Mouse (Mus musculus) Patski (cell line): ENCODE data around the gene Hist2h2ab. TPM values are rescaled to one million over a fixed set of nuclear protein-coding genes. Genes with fewer than 3 reads are reported as not detected.
"Not testable (repeated sequence)": the region's sequence is repeated elsewhere in the genome, so short reads cannot be mapped to it uniquely, and the experiment has no call there.

Source experiments
- ATAC-seq: fragments of 100-300 bp; one replicate; pipeline ENCODE4 v1.8.0; 2021
- CTCF ChIA-PET: fragments of 350-600 bp; sonication (Branson Sonifier 250); formaldehyde crosslinking; loops from one replicate; lab custom pipeline; 2022; ENCODE audit warnings: inconsistent platforms; lab: Charles Lee
- POLR2A ChIA-PET: fragments of 350-600 bp; sonication (Branson Sonifier 250); formaldehyde crosslinking; loops from one replicate; lab custom pipeline; 2022; ENCODE audit warnings: antibody characterized with exemption, inconsistent platforms; lab: Charles Lee
- DNase-seq: peaks from one replicate; pipeline ENCODE4 v3.0.0-alpha.2; 2011; ENCODE audit warnings: low read depth, low spot score
- H3K27me3 ChIP-seq: fragments of 371-371 bp; one replicate; pipeline ENCODE4 v1.5.1; 2021
- CTCF ChIP-seq: fragments of 100-300 bp; IDR thresholded peaks from one replicate; pipeline ENCODE4 v1.5.1; 2021
- in situ Hi-C: fragments of 300-500 bp; cut with MboI; formaldehyde crosslinking; loops from 3 replicates; pipeline ENCODE4 v1.11.1; 2018; ENCODE audit warnings: low pct_unique_long_range_greater_than_20kb, mixed read lengths
- polyA plus RNA-seq: library from polyadenylated mRNA; unstranded; gene quantifications from one replicate; pipeline ENCODE4 v1.2.3, GENCODE M21; 2021

Gene Hist2h2ab
- polyA plus RNA-seq, 1 experiment from 2014 or later: 1.0 TPM

GRCm38 (mm10) chr3:96231758-96232120, 12.1 kb downstream of the Hist2h2ab start:
- no peaks in the 10 kb centered on the region for H3K27me3 ChIP-seq
- ATAC-seq (no peak), DNase-seq (no peak)
- no peak for TF ChIP-seq CTCF
- ChIA-PET CTCF (interaction anchor here (1.0 kb wide), 1 partner anchor 12 kb away, joined by 4 read pairs; the partner anchor contains the start of genes Bola1 and Hist2h2ab), POLR2A (interaction anchor here (0.8 kb wide), 1 partner anchor 23 kb away, joined by 3 read pairs; no protein-coding TSS in a partner anchor)
- in situ Hi-C loops: no loop called here

GRCm38 (mm10) chr3:96234914-96235313, 15.2 kb downstream of the Hist2h2ab start:
- ATAC-seq (no peak), DNase-seq (no peak)
- no peak for TF ChIP-seq CTCF
- H3K27me3 ChIP-seq: no peaks in the 10 kb centered on the region
- in situ Hi-C loops: no loop called here
- POLR2A ChIA-PET: interaction anchor here (1.8 to 5.8 kb wide), 2 partner anchors 8 to 14 kb away, joined by 4 to 54 read pairs; partner anchors contain the start of genes Bola1, Hist2h2ab, Hist2h2ac and Hist2h2be
- CTCF ChIA-PET: interaction anchor here (1.1 to 1.8 kb wide), 4 partner anchors 11 to 169 kb away, joined by 3 to 6 read pairs (median 4); partner anchors contain the start of genes Hist2h2ac and Hist2h2be

GRCm38 (mm10) chr3:96235836-96236235, 16.2 kb downstream of the Hist2h2ab start:
- CTCF ChIA-PET: interaction anchor here (0.9 to 3.2 kb wide), 5 partner anchors 8 to 170 kb away, joined by 4 to 23 read pairs (median 6); partner anchors contain the start of genes Bola1, Hist2h2ab, Hist2h2ac and Hist2h2be
- in situ Hi-C loops: no loop called here
- no peaks in the 10 kb centered on the region for H3K27me3 ChIP-seq
- no peak for ATAC-seq
- TF ChIP-seq CTCF: no peak
- DNase-seq: no peak
- POLR2A ChIA-PET: interaction anchor here (1.5 to 5.8 kb wide), 3 partner anchors 9 to 28 kb away, joined by 4 to 54 read pairs (median 5); partner anchors contain the start of genes Bola1, Hist2h2ab, Hist2h2ac and Hist2h2be

GRCm38 (mm10) chr3:96236834-96237334, 17.2 kb downstream of the Hist2h2ab start:
- ATAC-seq (no peak), DNase-seq (no peak)
- POLR2A ChIA-PET: interaction anchor here (1.0 to 5.8 kb wide), 6 partner anchors 8 to 41 kb away, joined by 4 to 54 read pairs (median 4); partner anchors contain the start of genes Bola1, Hist2h2ab, Hist2h2ac and Hist2h2be
- no peaks in the 10 kb centered on the region for H3K27me3 ChIP-seq
- in situ Hi-C loops: no loop called here
- no peak for TF ChIP-seq CTCF
- CTCF ChIA-PET: interaction anchor here (1.2 to 3.2 kb wide), 11 partner anchors 9 to 271 kb away, joined by 4 to 23 read pairs (median 6); partner anchors contain the start of genes Bola1, Hist2h2ab, Hist2h2ac and Hist2h2be

GRCm38 (mm10) chr3:96237335-96237903, 17.8 kb downstream of the Hist2h2ab start:
- in situ Hi-C loops: no loop called here
- TF ChIP-seq CTCF: no peak
- no peak for ATAC-seq

GRCm38 (mm10) chr3:96237904-96238511, 18.3 kb downstream of the Hist2h2ab start:
- no peak for TF ChIP-seq CTCF
- POLR2A ChIA-PET: interaction anchor here (0.6 to 5.8 kb wide), 5 partner anchors 9 to 42 kb away, joined by 3 to 54 read pairs (median 4); partner anchors contain the start of genes Bola1, Hist2h2ab, Hist2h2ac and Hist2h2be
- CTCF ChIA-PET: interaction anchor here (0.9 to 3.2 kb wide), 11 partner anchors 10 to 272 kb away, joined by 4 to 23 read pairs (median 5); partner anchors contain the start of genes Bola1, Hist2h2ab, Hist2h2ac and Hist2h2be
- no peak for DNase-seq
- ATAC-seq: no peak
- no peaks in the 10 kb centered on the region for H3K27me3 ChIP-seq
- in situ Hi-C loops: no loop called here

More at GRCm38 (mm10) chr3:96237335-96237903, 17.8 kb downstream of the Hist2h2ab start:
- ChIA-PET POLR2A (interaction anchor here (0.6 to 5.8 kb wide), 5 partner anchors 8 to 41 kb away, joined by 3 to 54 read pairs (median 4); partner anchors contain the start of genes Bola1, Hist2h2ab, Hist2h2ac and Hist2h2be), CTCF (interaction anchor here (0.9 to 3.2 kb wide), 11 partner anchors 10 to 271 kb away, joined by 4 to 23 read pairs (median 5); partner anchors contain the start of genes Bola1, Hist2h2ab, Hist2h2ac and Hist2h2be)
- no peak for DNase-seq
- no peaks in the 10 kb centered on the region for H3K27me3 ChIP-seq

- CTCF ChIA-PET: interaction anchor here (2.0 kb wide), 1 partner anchor 12 kb away, joined by 10 read pairs; no protein-coding TSS in a partner anchor
- in situ Hi-C loops, H3K27me3 ChIP-seq, DNase-seq: not testable (repeated sequence)
- POLR2A ChIA-PET: interaction anchor here (1.9 kb wide), 1 partner anchor 10 kb away, joined by 6 read pairs; no protein-coding TSS in a partner anchor
- ATAC-seq: peak; percentile 83
Measured at GRCm38 (mm10) chr3:96238954-96239793, 19.5 kb downstream of the Hist2h2ab start, which contains the start of gene Hist2h3c2. Hist2h3c2 (minus strand) TSS chr3:96239127.

- ATAC-seq (peak; percentile 83), DNase-seq (peak; percentile 41)
- H3K27me3 ChIP-seq, in situ Hi-C loops: not testable (repeated sequence)
- POLR2A ChIA-PET: interaction anchor here (5.3 kb wide), 1 partner anchor 21 kb away, joined by 56 read pairs; the partner anchor contains the start of genes Bola1, Hist2h2ab, Hist2h2ac and Hist2h2be
- CTCF ChIA-PET: interaction anchor here (0.9 to 1.3 kb wide), 4 partner anchors 13 to 83 kb away, joined by 3 read pairs; no protein-coding TSS in a partner anchor
Measured at GRCm38 (mm10) chr3:96239949-96240798, 20.5 kb downstream of the Hist2h2ab start, which contains the start of gene Hist2h2aa2. Hist2h2aa2 (minus strand) TSS chr3:96240276.
